Mouse (Mus musculus): ENCODE data around the gene Dcbld1.

DNA sequence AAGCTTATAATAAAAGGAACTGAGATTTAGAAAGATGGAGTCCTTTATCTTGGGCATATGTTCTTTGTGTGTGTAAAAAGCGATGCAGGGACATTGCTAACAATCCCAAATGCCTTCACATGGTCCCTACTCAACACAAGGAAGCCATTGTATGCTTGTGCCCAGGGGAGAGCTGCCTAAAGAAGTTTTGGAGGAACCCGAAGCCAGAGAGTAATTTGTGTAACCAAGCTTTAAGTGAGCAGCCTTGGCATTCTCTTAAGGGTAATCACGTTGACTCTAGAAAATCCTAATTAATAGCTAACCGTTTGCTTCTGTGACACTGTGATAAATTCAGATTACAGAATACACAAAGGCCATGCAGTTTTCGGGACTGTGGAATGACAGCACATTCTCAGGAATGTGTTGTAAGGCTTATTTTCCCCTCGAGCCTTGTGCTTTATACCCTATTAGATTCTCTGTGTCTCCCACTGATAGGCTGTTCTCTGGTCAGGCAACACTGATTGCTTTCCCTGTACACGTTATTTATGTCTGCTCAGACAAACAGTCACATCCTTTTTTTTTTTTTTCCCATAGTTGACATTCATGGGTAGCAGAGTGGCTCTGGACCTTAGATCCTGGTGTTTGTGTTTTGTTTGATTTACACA, 9.4 kb downstream of the Dcbld1 start:
- no peak for TF ChIP-seq POLR2A (IDR thresholded peaks at IDR 0.05; ENCODE audit: borderline replicate concordance, extremely low read depth, insufficient read depth, insufficient read length, poor library complexity, severe bottlenecking)
- no peak for TF ChIP-seq CTCF (IDR thresholded peaks at IDR 0.05; ENCODE audit: borderline replicate concordance, extremely low read depth, insufficient read depth, insufficient read length)

All from brain, embryonic 14.5 days (tissue).